Mouse (Mus musculus) adrenal gland, adult (tissue): Measurements from ENCODE around the gene Peak1.
"Not testable (repeated sequence)": the region's sequence is repeated elsewhere in the genome, so short reads cannot be mapped to it uniquely, and the experiment has no call there.

ENCODE experiments used
- DNase-seq, 2 experiments: peaks; one replicate each; pipeline ENCODE4 v3.0.0; 2022 to 2023; ENCODE audit warnings: low spot score in 1 of 2; ENCODE audit not compliant: inconsistent age in 2 of 2

The Peak1 gene

DNA sequence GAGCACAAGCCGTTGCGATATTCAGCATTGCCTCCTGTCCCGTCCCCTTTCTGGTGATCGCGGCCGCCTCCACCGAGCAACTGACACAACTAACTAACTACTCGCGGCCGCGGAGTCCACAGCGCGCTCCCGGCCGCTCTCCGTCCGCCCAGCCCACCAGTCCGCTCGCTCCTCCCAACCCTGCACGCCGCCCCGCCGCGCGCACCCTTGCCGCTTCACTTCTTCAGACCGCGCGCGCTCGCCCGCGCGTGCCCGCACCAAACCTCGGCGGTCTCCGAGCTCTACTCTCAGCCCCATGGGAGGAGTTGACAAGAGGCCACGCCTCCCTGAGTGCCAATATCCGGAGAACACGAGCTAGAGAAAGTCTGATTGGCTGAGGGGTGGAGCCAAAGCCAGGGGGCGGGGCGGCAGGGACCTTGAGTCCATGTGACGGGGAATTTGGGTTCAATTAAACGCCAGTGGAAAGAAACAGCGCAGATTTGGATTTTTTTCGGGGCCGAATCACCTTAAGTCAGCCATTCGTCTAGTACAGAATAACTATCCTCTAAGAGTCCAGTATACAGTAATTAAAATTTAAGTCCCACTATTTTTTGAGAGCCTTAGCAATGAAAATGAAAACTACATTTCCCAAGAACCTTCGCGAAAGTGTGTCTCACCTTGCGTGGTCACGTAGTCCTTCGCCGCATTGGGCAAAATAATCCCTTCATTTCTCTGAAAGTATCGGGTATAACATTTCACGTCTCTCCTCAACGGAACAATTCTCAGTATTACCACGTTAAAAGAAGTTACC lies at the start of gene Peak1, which contains the start of gene Hmg20a:
Peak1 (minus strand) TSS at position 120 of the 790 bp plus-strand sequence.
Hmg20a (plus strand) TSS at position 662 of the 790 bp plus-strand sequence.
- DNase-seq, result peak; percentile 100

DNA sequence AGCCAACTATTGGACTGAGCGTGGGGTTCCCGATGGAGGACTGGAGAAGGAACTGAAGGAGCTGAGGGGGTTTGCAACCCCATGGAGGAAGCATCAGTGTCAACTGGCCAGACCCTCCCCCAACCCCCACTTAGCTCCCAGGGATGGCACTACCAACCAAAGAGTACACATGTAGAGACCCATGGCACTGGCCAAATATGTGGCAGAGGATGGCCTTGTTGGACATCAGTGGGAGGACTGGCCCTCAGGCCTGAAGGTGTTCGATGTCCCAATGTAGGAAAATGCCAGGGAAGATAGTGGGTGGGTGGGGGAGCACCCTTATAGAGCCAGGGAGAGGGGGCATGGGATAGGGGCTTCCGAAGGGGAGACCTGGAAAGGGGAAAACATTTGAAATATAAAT lies 48.4 kb upstream of the Peak1 start:
- DNase-seq, result peak in 1 of 2 experiments; percentile 45

DNA sequence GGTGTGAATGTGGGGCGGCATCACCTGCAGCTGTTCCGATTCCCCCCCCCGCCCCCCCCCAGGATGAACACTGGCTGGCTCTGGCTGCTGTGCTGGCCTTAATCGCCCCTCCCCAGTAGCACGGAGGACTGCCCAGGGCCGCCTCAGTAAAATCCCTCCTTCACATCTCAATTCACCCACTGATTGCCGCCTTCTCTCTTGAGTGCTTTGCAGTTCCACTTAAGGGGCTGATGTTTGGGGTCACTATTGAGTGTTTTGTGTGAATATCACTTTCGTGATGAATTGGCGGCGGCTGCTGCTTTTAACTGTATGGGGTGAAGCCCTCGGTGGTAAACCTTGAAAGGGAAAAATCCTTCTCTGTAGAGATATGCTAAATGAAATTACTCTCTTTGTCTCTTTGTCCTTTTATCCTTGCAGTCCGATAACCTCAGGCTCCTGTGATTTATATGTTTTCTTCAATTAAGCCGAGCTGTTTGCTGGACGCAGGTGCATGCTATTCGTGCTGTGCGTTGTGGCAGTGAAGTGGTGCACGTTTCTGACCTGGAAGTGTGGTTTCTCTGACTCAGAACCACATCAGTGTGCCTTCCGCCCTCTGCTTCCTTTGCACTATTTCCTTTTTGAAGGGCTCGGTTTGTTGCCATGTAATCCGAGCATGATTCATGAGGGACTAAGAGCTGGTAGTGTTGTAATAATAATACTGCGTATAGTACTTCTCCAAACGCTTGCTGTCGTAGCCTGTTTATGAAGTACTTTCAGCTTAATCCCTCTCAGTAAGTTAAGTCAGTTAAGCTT lies 47.2 kb upstream of the Peak1 start:
- peak; percentile 66 to 90 for DNase-seq

DNA sequence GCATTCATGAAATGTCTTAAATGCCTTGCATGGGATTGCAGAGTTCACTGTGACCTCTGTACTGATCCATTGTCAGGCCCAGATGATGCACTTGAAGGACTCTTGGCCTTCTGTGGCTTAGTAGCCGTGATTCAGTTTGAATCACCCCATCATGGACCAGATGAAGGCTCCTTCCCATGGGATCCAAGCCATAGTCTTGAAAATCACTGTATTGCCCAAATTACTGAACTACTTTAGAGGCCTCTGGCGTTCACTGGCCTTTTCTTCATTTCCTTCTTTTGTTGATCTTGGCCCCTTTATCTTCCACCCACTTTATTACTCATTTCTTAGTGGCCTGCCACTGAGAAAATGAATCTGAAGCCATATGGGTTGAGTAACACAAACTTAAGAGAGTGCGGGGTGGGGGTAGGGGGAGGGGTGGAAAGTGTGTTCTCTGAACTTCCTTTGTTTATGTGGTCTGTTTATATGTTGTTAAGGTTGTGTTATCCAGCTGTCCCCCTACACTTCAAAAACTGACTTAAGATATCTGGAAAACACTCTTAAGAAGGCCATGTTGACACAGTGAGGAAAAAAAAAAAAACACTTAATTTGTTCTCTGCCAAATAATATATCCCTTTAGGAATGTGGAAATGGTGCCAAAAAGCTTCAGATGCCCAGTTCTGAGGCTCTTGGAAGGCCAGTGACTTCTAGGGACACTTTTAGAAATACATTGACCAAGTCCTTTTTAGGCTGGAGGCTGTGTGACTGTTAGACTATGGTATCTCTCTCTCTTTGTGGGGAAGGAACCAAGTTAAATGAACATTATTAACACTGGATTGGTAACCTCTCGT lies 46.0 kb upstream of the Peak1 start:
- DNase-seq, result peak; percentile 41 to 82

DNA sequence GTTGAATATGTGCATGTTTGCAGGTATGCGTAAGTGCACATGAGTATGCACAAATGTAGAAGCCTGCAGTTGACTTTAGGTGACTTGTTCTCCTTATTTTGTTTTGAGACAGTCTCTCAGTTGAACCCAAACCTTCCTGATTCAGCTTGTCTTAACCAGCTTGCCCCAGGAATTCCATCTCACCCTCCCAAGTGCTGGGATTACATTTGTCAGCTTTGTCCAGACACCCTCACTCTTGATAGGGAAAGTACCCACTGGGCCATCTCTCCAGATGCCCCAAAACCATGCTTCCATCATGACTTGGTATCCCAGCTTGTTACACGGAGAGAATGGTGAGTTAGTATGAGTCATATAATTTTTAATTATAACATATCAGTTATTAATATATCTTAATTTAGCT lies 45.2 kb upstream of the Peak1 start:
- no peak for DNase-seq

DNA sequence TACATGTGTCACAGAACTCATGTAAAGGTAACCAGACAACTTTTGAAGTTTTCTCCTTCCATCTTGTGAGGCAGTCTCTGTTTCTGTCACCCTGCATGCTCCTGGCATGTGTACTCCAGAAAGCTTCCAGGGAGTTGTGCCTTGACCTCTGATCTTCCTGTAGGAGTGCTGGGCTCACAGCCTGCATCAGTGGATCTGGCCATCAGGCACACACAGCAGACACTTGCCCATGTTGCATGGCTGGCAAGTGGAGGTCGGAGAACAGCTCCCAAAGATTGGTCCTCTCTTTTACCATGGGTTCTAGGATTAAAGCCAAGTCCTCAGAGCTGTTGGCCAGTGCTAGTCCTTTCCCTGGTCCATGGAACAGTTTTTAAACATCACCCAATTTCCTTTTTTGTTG lies 44.7 kb upstream of the Peak1 start:
- peak; percentile 26 to 67 for DNase-seq

DNA sequence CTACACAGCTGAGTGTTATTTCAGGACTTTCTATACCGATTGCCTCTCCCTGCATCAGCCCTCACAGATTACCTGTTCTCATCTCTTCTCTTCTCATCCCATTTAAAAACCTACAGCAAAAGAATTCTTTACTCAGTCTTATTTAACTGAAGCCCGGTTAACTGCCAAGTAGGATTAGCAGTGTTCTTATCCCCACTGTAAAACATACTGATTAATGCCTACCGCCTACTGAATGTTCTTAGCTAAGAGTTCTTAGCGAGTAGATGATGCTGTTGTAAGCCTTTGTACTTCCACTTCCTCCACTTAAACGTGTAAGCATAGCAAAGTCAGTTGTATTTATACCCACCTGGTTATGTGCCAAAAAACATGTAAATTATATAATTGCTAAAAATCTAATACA lies 43.1 kb upstream of the Peak1 start:
- DNase-seq, result no peak

DNA sequence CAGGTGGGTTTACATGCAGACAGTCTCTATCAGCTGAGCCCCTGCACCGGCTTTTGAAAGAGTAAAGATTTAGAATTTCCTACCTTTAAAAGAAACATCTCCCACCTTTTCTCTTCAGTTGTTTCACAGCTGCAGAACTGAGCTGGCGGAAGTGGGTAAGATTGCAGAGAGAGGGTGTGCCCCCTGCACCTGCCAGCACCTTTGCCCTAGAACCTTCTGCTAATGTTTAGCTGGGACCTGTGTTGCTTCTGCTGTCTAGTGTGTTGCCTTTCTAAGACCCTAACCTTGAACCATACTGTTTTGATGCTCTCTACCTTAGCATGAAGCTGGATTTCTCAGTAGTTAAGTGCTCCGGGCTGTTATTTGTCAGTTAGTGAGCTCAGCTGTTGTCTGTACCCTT lies 38.6 kb upstream of the Peak1 start:
- DNase-seq, result no peak

DNA sequence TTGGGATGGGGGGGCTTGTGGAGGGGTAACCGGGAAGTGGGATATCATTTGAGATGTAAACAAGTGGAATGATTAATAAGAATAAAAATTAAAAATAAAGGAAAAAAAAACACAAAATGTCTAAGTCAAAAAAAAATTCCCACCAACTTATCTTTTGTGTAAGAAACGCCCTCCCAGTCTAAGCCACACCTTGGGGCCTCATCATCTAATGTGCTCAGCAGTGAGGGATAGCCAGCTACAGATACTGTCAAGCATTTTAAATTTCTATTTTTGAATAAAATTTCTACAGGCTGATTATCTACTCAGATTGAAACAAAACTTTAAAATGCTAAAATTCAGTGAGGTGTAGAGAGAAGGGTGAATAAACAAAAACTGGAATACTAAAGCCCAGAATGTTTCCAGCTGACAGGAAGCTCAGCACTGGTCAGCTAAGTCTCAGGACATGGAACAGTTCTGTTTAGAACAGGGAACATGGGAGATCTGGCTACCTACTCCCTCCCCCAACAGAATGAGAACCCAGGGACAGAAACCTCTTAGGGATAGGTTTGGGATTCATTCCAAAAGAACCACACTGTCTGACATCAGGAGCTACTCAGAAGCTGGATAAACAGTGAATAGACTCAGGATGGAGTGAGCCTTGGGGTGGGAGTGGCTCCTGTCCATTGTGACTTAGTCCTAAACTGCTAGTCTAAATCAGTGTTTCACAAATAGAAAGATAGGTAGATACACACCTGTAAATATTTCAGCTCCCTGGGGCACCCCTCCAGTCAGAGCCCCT lies 35.4 kb upstream of the Peak1 start:
- no peak for DNase-seq

DNA sequence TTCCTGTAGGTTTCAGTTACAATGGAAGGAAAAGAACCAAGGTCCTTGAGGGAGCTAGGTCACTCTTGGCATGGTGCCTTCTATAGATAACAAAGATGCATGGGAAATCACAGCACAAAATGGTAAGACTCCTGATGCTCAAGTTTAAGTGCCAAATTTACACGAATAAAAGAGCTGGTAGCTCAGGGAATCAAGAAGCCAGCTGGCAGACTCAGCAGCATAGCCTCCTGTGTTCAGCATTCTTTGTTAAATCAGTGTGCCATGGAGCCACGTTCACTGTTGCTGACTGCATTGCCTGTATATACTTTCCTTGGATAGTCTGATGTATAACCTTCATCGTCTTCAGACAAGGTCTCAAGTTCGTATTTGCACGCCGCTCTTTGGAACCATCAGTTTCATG lies 33.7 kb upstream of the Peak1 start:
- DNase-seq, result no peak

DNA sequence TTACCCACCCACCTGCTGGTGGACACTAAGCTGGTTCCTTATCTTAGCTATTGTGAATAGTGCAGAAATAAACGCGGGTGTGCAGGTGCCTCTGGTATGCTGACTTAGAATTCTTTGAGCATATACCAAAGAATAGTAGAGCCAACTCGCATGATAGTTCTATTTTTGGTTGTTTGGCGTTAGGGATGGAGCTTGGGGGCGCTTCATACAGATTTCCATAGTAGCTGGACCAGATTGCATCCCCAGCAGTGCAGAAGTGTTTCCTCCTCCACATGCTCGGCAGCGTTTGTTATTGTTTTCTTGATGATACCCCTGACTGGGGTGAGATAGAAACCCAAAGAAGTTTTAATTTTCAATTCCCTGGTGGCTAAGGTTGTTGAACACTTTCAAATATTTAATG lies 21.8 kb upstream of the Peak1 start:
- no peak for DNase-seq

DNA sequence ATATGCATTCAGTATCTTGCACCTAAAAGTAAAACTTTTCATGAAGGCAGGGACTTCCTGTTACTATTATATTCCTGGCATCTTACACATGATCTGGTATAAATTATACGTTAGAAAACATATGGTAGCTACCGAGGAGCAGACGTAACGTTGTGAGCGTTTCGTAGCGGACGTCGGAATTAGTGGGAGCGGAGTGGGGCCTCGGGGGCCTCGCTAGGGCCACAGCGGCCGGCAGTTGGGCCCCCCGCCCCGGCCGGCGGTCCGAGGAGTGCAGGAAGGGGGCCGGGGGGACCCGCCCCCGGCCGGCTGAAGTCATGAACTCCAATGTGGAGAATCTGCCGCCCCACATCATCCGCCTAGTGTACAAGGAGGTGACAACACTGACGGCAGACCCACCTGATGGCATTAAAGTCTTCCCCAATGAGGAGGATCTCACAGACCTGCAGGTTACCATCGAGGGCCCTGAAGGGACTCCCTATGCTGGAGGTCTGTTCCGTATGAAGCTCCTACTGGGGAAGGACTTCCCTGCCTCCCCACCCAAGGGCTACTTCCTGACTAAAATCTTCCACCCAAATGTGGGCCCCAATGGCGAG lies 19.5 kb upstream of the Peak1 start:
- DNase-seq, result not testable (repeated sequence)

DNA sequence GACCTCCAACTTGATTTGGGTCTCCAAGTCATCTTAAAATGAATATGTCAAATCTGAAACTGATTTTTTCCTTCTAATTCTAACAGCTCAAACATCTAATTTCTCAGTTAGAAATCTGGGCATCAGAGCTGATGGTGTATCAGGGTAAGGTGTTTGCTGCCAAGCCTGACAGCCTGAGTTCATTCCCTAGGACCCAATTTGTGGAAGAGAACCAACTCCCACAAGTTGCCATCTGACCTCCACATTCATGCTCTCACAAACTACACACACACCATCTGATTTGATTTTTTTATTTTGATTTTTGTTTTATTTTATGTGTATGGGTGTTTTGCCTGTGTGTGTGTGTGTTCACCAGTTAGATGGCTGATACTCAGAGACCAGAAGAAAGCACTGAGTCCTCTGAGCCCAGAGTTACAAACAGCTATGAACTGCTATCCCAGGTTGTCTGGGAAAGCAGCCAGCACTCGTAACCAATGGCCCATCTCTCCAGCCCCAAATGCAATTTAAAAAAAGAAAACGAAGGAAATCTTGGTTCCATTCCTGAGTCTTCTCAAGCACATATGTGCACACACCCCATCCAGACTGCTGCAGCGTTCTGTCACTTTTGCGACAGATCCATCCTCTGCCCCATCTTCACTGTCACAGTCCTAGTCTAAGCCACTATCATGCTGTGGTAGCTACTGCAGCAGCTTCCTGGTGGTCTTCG lies 18.1 kb upstream of the Peak1 start:
- DNase-seq, result no peak

DNA sequence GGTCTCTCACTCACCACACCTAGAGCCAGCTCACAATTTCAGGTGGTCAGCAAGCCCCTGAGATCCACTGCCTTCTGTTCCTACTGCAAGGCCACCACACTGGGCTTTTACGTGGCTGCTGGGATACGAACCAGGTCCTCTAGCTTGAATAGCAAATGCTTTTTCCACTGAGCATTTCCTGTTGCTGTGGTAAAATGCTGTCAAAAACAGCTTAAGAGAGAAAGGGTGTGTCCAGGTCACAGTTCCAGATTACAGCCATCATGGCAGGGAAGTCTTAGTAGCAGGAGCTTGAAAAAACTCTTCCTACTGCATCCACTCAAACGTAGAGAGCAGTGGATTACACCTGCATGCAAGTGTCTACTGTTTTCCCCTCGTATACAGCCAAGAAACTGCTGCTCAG lies 7.0 kb upstream of the Peak1 start:
- no peak for DNase-seq

DNA sequence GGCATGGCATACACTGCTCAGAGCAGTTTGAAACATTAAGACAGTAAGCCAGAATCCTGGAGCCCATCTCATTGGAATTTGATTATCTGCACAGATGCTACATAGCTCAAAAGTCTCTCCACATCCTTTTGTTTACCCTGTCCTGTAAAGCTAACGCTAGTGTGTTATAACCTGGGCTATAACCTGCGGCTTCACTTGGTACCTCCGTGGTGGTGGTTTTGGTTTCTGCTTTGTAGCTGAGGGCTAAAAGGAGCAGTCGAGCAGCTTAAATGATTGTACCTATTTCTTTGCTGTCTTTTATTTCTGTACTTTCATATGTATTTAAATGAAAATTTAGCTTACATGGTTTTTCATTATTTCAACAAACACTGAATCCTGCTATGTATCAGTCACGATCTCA lies 4.1 kb upstream of the Peak1 start:
- no peak for DNase-seq

DNA sequence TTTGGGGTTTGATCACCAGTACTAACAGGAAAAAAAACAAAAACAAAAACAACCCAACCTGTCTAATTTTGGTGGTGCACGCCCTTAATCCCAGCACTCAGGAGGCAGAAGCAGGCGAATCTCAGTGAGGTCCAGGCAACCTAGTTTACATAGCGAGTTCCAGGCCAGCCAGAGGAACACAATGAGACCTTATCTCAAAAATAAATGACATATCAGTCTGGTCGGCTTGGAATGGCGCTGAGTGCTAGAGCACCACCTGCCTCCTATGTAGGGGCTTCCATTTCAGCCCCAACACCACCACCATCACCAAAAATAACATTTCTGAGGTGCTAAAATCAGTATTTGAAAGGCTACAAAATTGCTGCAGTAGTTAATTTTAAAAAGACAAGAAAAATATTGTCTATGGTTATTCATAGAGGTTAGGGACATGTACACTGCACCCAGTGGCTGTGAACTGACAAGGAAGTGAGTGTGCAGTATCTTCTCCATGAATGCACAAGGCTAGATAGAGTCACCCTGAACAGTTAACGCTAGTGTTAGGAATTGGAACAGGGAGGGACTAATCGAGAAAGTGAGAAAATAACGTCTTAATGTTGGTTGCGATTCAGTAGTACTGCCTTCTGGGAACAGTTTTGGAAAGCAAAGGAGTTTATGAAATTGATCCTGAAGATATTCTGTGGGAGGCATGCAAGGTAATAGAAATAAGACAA lies 3.2 kb upstream of the Peak1 start:
- DNase-seq, result no peak

DNA sequence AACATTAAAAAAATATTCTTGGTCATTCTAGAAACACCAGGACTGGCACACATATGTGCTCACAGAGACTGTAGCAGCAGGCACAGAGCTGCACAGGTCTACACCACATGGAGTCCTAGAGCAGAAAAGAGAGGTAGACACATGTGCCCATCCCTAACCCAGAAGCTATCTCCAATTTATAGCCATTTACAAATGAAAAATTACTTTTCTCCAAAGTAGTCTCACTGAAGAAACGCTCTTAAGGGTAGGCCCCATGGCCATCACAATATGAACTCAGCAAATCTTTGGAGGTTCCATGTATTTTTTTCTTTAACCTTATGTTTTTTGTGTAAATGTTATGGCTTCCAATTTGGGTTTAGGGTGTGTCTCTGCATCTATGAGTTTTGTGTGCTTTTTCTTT lies 2.4 kb upstream of the Peak1 start:
- DNase-seq, result no peak

DNA sequence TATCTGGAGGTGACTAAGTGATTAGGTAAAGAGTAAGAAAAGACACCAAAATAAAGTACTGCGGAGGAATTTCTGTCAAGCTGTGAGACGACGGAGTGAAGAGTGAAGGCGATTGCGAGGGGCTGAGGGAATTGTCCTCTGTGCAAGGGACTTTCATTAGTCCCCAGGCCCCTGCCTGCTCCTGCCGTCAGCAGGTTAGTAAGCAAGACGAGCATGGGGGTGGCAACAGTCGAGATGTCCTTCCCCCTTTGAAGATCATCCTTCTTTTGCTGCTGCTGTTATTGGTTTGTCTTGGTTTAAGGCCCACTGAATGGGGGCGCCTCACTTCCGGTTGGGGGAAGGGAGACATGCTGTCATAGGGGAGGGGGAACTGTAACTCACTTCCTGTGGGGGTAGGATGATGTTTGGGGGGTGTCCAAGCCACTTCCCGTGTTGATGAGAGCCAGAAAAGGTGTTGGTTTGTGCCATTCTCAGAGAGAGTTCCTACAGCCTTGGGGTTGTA lies 922 bp upstream of the Peak1 start:
- DNase-seq, result peak; percentile 83 to 94

DNA sequence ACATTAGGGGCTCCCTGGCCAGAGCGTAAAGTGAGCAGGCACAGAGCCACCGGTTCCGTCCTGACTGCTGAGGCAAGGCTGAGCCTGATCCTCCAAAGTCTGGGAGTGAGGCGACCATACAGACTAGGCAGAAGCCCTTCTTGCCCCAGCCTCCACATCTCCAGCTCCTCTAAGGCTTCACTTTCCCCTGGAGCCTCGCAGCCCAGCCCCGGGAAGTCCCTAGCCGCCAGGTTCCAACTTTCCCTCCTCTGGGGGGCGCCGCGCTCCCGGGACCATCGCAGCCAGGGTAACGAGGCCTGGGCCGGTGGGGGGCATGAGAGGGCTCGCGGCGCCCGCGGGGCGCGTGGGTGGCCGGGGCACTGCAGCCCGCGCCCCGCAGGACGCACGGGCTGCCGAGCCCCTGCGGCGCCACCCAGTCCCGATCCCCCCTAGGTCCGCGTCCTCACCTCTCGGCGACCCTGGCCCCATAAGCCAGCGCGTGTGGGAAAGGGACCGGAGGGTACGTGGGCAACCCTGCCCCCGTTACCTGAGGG lies 386 bp downstream of the Peak1 start:
- peak; percentile 89 to 96 for DNase-seq
